Mouse (Mus musculus): ENCODE results near the gene Mrpl23. TPM values are rescaled to one million over a fixed set of nuclear protein-coding genes. Genes with fewer than 3 reads are reported as not detected.

Gene Mrpl23
- polyA plus RNA-seq, 1 experiment, result 11.0 TPM

DNA sequence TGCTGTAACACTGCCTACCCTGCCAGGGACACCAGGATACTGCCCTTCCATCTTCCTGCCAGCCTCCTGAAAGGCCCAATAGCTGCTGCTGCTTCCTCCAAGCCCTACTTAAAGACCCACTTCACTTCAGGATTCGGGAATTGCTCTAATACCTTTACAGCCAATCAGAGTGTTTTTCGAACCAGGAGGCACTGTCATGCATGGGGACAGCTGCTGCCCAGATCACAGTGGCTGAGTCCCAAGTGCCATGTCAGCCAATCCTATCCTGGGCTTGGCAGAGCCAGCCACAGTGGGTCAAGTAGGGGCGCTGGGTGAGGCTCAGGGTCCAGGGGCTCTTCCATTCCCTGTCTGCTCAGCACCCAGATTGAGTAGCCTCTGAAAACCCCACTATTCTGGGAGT, 36.3 kb upstream of the Mrpl23 start:
- H3K27ac ChIP-seq (ENCODE audit: insufficient read depth, low read depth, low read length), result no peak overlapping the region
- no peak for TF ChIP-seq CTCF (conservative IDR thresholded peaks at IDR 0.05; ENCODE audit: insufficient read depth, insufficient read length, low read depth, low read length)
- no peak for TF ChIP-seq POLR2A (IDR thresholded peaks at IDR 0.05; ENCODE audit: low read depth, low read length)
- no peak overlapping the region for H3K4me3 ChIP-seq (ENCODE audit: insufficient read depth, low read depth, low read length)
- no peaks in the 10 kb centered on the region for H3K27me3 ChIP-seq (replicated peaks; ENCODE audit: control insufficient read depth, insufficient read depth, low read length)
- no peaks in the 10 kb centered on the region for H3K36me3 ChIP-seq (ENCODE audit: control insufficient read depth, insufficient read depth, low read length)
- no peaks in the 10 kb centered on the region for H3K4me1 ChIP-seq (ENCODE audit: control insufficient read depth, insufficient read depth, low read length)
- WGBS, result 87% methylated on average over 3 of the region's 3 CpGs
- no peak for DNase-seq

DNA sequence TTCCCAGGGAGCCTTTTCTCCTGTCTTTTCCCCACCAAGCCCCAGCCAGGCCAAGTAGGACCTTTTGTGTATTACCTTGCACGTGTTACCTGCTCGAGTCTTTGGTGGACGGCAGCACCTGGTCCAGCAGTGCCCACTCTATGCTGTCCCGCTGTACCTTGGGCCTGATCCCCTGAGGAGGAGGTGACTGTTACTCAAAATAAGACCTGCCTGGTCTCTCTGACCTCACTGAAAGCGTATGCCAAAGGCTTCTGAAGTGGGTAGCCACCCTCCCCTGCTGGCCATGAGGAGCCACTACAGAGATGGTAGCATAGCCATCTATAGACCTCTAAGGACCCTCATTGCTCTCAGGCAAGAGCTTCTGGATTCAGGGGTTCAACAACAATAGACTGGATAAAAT, 35.7 kb upstream of the Mrpl23 start:
- no peak overlapping the region for H3K27ac ChIP-seq (ENCODE audit: insufficient read depth, low read depth, low read length)
- no peaks in the 10 kb centered on the region for H3K27me3 ChIP-seq (replicated peaks; ENCODE audit: control insufficient read depth, insufficient read depth, low read length)

DNA sequence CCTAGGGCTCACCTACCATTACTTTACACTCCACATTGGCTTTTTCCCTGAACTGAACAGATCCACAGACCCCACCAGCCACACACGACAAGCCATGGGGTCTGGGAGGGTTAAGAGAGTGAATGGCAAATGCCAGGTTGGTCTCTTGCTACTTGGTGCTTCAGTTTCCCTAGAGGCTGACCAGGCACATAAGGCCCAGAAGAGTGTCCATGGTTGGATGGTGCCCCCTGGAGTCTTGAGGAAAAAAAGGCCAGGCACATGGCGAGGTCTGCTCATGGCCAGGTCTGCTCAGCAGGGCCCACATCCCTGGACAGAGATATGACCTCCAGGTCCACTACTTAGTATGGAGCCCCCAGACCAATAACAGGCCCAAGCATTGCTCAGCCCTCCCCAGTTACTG, 34.7 kb upstream of the Mrpl23 start:
- TF ChIP-seq POLR2A (IDR thresholded peaks at IDR 0.05; ENCODE audit: low read depth, low read length), result no peak
- TF ChIP-seq CTCF (conservative IDR thresholded peaks at IDR 0.05; ENCODE audit: insufficient read depth, insufficient read length, low read depth, low read length), result peak; percentile 65
- Histone ChIP-seq H3K27ac (ENCODE audit: insufficient read depth, low read depth, low read length) (no peak overlapping the region), H3K36me3 (ENCODE audit: control insufficient read depth, insufficient read depth, low read length) (no peaks in the 10 kb centered on the region), H3K27me3 (replicated peaks; ENCODE audit: control insufficient read depth, insufficient read depth, low read length) (no peaks in the 10 kb centered on the region), H3K4me1 (ENCODE audit: control insufficient read depth, insufficient read depth, low read length) (no peaks in the 10 kb centered on the region), H3K4me3 (ENCODE audit: insufficient read depth, low read depth, low read length) (no peak overlapping the region)
- WGBS, result 87% methylated on average over 2 of the region's 2 CpGs
- DNase-seq, result peak; percentile 19

More for the DNA sequence above, 35.7 kb upstream of the Mrpl23 start:
- Histone ChIP-seq H3K4me1 (ENCODE audit: control insufficient read depth, insufficient read depth, low read length) (no peaks in the 10 kb centered on the region), H3K4me3 (ENCODE audit: insufficient read depth, low read depth, low read length) (no peak overlapping the region), H3K36me3 (ENCODE audit: control insufficient read depth, insufficient read depth, low read length) (no peaks in the 10 kb centered on the region)
- 90% methylated on average over 5 of the region's 5 CpGs for WGBS
- DNase-seq, result no peak
- TF ChIP-seq CTCF (conservative IDR thresholded peaks at IDR 0.05; ENCODE audit: insufficient read depth, insufficient read length, low read depth, low read length), result 0 out of 2 replicates have a peak, but pooled peaks have one; percentile 8
- no peak for TF ChIP-seq POLR2A (IDR thresholded peaks at IDR 0.05; ENCODE audit: low read depth, low read length)

DNA sequence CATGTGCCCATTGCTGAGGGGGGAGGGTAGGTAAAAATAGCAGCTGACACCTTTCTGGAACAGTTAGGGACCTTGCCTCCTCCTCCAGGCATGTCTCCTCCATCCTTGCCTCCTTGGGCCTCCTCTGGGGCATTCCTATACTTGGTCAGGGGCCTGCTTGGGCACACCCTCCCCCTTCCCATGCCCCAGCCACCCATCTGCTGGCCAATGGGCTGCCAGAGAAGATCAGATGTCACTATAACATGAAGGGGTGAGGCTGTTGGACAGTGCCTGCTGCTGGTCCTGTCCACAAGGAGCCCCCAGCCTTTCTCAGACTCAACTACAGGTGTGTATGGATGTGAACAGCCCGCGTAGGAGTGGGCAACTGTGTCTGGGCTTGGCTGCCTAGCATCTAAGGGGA, 33.9 kb upstream of the Mrpl23 start, which contains the start of gene Tnnt3:
Tnnt3 (plus strand) TSS at position 262 of the 400 bp plus-strand sequence.
- Histone ChIP-seq H3K36me3 (ENCODE audit: control insufficient read depth, insufficient read depth, low read length) (no peaks in the 10 kb centered on the region), H3K27ac (ENCODE audit: insufficient read depth, low read depth, low read length) (no peak within 1 kb of the TSS), H3K4me3 (ENCODE audit: insufficient read depth, low read depth, low read length) (no peak within 1 kb of the TSS), H3K4me1 (ENCODE audit: control insufficient read depth, insufficient read depth, low read length) (no peaks in the 10 kb centered on the region), H3K27me3 (replicated peaks; ENCODE audit: control insufficient read depth, insufficient read depth, low read length) (no peaks in the 10 kb centered on the region)
- DNase-seq, result no peak
- whole genome bisulfite sequencing, result 94% methylated on average over 2 of the region's 2 CpGs
- no peak for TF ChIP-seq CTCF (conservative IDR thresholded peaks at IDR 0.05; ENCODE audit: insufficient read depth, insufficient read length, low read depth, low read length)
- no peak for TF ChIP-seq POLR2A (IDR thresholded peaks at IDR 0.05; ENCODE audit: low read depth, low read length)

GRCm38 (mm10) chr7:142499010-142499721, 33.3 kb upstream of the Mrpl23 start:
- TF ChIP-seq POLR2A (IDR thresholded peaks at IDR 0.05; ENCODE audit: low read depth, low read length), result no peak
- TF ChIP-seq CTCF (conservative IDR thresholded peaks at IDR 0.05; ENCODE audit: insufficient read depth, insufficient read length, low read depth, low read length), result no peak
- H3K4me3 ChIP-seq (ENCODE audit: insufficient read depth, low read depth, low read length), result no peak overlapping the region
- no peaks in the 10 kb centered on the region for H3K4me1 ChIP-seq (ENCODE audit: control insufficient read depth, insufficient read depth, low read length)
- WGBS, result 78% methylated on average over 5 of the region's 5 CpGs
- H3K36me3 ChIP-seq (ENCODE audit: control insufficient read depth, insufficient read depth, low read length), result no peaks in the 10 kb centered on the region
- no peak overlapping the region for H3K27ac ChIP-seq (ENCODE audit: insufficient read depth, low read depth, low read length)
- no peak for DNase-seq
- H3K27me3 ChIP-seq (replicated peaks; ENCODE audit: control insufficient read depth, insufficient read depth, low read length), result no peaks in the 10 kb centered on the region

GRCm38 (mm10) chr7:142500032-142500431, 32.5 kb upstream of the Mrpl23 start:
- no peak for TF ChIP-seq CTCF (conservative IDR thresholded peaks at IDR 0.05; ENCODE audit: insufficient read depth, insufficient read length, low read depth, low read length)
- no peak for TF ChIP-seq POLR2A (IDR thresholded peaks at IDR 0.05; ENCODE audit: low read depth, low read length)
- H3K4me1 ChIP-seq (ENCODE audit: control insufficient read depth, insufficient read depth, low read length), result no peaks in the 10 kb centered on the region
- WGBS, result 75% methylated on average over 1 of the region's 1 CpGs
- no peak overlapping the region for H3K27ac ChIP-seq (ENCODE audit: insufficient read depth, low read depth, low read length)
- DNase-seq, result no peak
- H3K36me3 ChIP-seq (ENCODE audit: control insufficient read depth, insufficient read depth, low read length), result no peaks in the 10 kb centered on the region
- no peaks in the 10 kb centered on the region for H3K27me3 ChIP-seq (replicated peaks; ENCODE audit: control insufficient read depth, insufficient read depth, low read length)
- no peak overlapping the region for H3K4me3 ChIP-seq (ENCODE audit: insufficient read depth, low read depth, low read length)

GRCm38 (mm10) chr7:142503206-142503605, 29.3 kb upstream of the Mrpl23 start:
- no peaks in the 10 kb centered on the region for H3K36me3 ChIP-seq (ENCODE audit: control insufficient read depth, insufficient read depth, low read length)
- TF ChIP-seq CTCF (conservative IDR thresholded peaks at IDR 0.05; ENCODE audit: insufficient read depth, insufficient read length, low read depth, low read length) (no peak), POLR2A (IDR thresholded peaks at IDR 0.05; ENCODE audit: low read depth, low read length) (no peak)
- no peak overlapping the region for H3K4me3 ChIP-seq (ENCODE audit: insufficient read depth, low read depth, low read length)
- no peaks in the 10 kb centered on the region for H3K27me3 ChIP-seq (replicated peaks; ENCODE audit: control insufficient read depth, insufficient read depth, low read length)
- 69% methylated on average over 4 of the region's 4 CpGs for WGBS
- H3K4me1 ChIP-seq (ENCODE audit: control insufficient read depth, insufficient read depth, low read length), result no peaks in the 10 kb centered on the region
- no peak for DNase-seq
- no peak overlapping the region for H3K27ac ChIP-seq (ENCODE audit: insufficient read depth, low read depth, low read length)

Measured in kidney, adult 2 months (tissue).